34 mouse cellular contexts compared by ENCODE assay signal in genomic region chr15:30795723-30796122, GRCm38 (mm10).
"Had no signal": no experiment of that assay in that cellular context is flagged by ENCODE, and none has a peak within 500 bp of the region (broad histone marks: within the 10 kb centered on the region; RNA-seq: fewer than 3 reads in every experiment).

No protein-coding gene starts in this region.

- H3K4me3 ChIP-seq: heart, embryonic 12.5 days; heart, embryonic 13.5 days; heart, embryonic 15.5 days; hindbrain, embryonic 10.5 days; hindbrain, embryonic 13.5 days; hindbrain, embryonic 15.5 days; intestine, embryonic 15.5 days; kidney, embryonic 15.5 days; layer of hippocampus, adult 2 months; left cerebral cortex, adult 2 months had no signal

- H3K4me1 ChIP-seq: heart, embryonic 12.5 days; heart, embryonic 13.5 days; heart, embryonic 15.5 days; hindbrain, embryonic 10.5 days; hindbrain, embryonic 13.5 days; hindbrain, embryonic 15.5 days; intestine, embryonic 15.5 days; kidney, embryonic 15.5 days had no signal

- H3K27ac ChIP-seq: heart, embryonic 13.5 days; heart, embryonic 15.5 days; hindbrain, embryonic 10.5 days; hindbrain, embryonic 13.5 days; hindbrain, embryonic 14.5 days; hindbrain, embryonic 15.5 days; hindbrain, postnatal 0 days; intestine, embryonic 15.5 days; kidney, embryonic 15.5 days; kidney, postnatal 0 days; layer of hippocampus, adult 2 months; left cerebral cortex, adult 2 months had no signal

- H3K9me3 ChIP-seq: heart, embryonic 12.5 days; heart, embryonic 13.5 days; heart, embryonic 15.5 days; hindbrain, embryonic 10.5 days; hindbrain, embryonic 13.5 days; hindbrain, embryonic 15.5 days; intestine, embryonic 15.5 days; kidney, embryonic 15.5 days had no signal

- H3K36me3 ChIP-seq: heart, embryonic 12.5 days; heart, embryonic 13.5 days; heart, embryonic 15.5 days; hindbrain, embryonic 10.5 days; hindbrain, embryonic 13.5 days; hindbrain, embryonic 15.5 days; intestine, embryonic 15.5 days; kidney, embryonic 15.5 days had no signal

- DNase-seq: heart, postnatal 10 days; heart, postnatal 14 days; heart, postnatal 36 days; heart, postnatal 4 days; kidney, adult 11 months; kidney, adult 18-20 months; kidney, adult 2 months; kidney, adult 8-10 months; kidney, adult 9 months; kidney, postnatal 10 days; kidney, postnatal 14 days; kidney, postnatal 25 days; kidney, postnatal 36 days; kidney, postnatal 4 days; layer of hippocampus, adult 9-11 months; layer of hippocampus, postnatal 36 days had no signal

- H3K27me3 ChIP-seq: heart, embryonic 12.5 days; heart, embryonic 13.5 days; heart, embryonic 15.5 days; hindbrain, embryonic 13.5 days; hindbrain, embryonic 15.5 days; intestine, embryonic 15.5 days; kidney, embryonic 15.5 days had no signal

- ATAC-seq: hindbrain, embryonic 16.5 days; hindbrain, postnatal 0 days; inflammation-experienced regulatory T-cells, adult 6 months; intestine, embryonic 15.5 days; intestine, embryonic 16.5 days; intestine, postnatal 0 days had no signal

- H3K4me2 ChIP-seq: heart, embryonic 11.5 days; heart, embryonic 12.5 days; heart, embryonic 13.5 days; heart, embryonic 15.5 days; hindbrain, embryonic 13.5 days; hindbrain, embryonic 14.5 days; hindbrain, embryonic 15.5 days; intestine, embryonic 15.5 days; kidney, embryonic 15.5 days had no signal

- H3K9ac ChIP-seq: heart, embryonic 12.5 days; heart, embryonic 13.5 days; heart, embryonic 15.5 days; hindbrain, embryonic 13.5 days; hindbrain, embryonic 14.5 days; hindbrain, embryonic 15.5 days; intestine, embryonic 15.5 days; kidney, embryonic 15.5 days had no signal
